Mouse (Mus musculus): ENCODE results near the gene Fpr3.

DNA sequence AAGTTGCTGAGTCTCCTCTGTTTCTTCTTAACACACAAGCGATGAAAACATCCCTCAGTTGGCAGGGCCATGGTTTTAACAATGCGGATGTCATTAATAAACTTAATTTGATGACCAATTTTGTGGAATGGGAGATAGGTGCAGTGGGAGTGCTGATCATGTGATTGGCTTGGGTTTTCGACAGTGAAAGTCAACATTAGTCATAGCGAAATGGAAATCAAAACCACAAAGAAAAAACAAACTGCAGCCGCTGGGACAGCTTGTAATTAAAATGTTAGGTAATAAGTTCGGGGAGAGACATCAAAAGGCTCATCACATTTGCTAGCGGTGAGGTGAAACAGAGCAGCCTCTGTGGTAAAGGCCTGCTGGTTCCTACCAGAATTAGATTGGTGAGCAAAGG lies 46.9 kb upstream of the Fpr3 start:
- TF ChIP-seq POLR2A (IDR thresholded peaks at IDR 0.05; ENCODE audit: low read depth, low read length) (no peak), CTCF (IDR thresholded peaks at IDR 0.05; ENCODE audit: extremely low read depth, insufficient read depth, insufficient read length, insufficient replicate concordance) (no peak)

All from spleen, adult 2 months (tissue).